Mouse (Mus musculus) CH12.LX (cell line): ENCODE measurements at regions not wholly inside any gene's neighbourhood (a gene's known extent, or its start where the extent isn't known, plus 50 kb on each side); places are given as distances from the start of the nearest gene placed in this dataset.

Source experiments
- DNase-seq: peaks from one replicate; pipeline ENCODE4 v3.0.0-alpha.2; 2013; ENCODE audit errors: extremely low read depth
- H3K27ac ChIP-seq: 2 replicates; pipeline ENCODE4 v1.5.1; 2012; ENCODE audit warnings: low read depth, mild to moderate bottlenecking, control low read depth, moderate library complexity; ENCODE audit not compliant: insufficient read depth
- H3K27me3 ChIP-seq: replicated peaks from 2 replicates; pipeline ENCODE3; 2012; ENCODE audit warnings: inconsistent platforms
- H3K36me3 ChIP-seq, 2 experiments: replicated peaks in 1 of 2; 2 replicates each; pipeline versions ENCODE3 to v1.6.1; 2012; ENCODE audit warnings: inconsistent platforms in 1 of 2, low read length in 1 of 2, mild to moderate bottlenecking in 1 of 2, mixed read lengths in 1 of 2, moderate library complexity in 1 of 2; ENCODE audit not compliant: control insufficient read depth in 1 of 2, insufficient read depth in 1 of 2
- H3K4me1 ChIP-seq, 2 experiments: 2 replicates each; pipeline ENCODE4 v1.6.1; 2012; ENCODE audit warnings: inconsistent platforms in 1 of 2, moderate library complexity in 1 of 2; ENCODE audit not compliant: insufficient read depth in 2 of 2, control insufficient read depth in 1 of 2
- H3K4me2 ChIP-seq: 2 replicates; pipeline ENCODE4 v1.6.1; 2012; ENCODE audit warnings: low read depth, mild to moderate bottlenecking, control low read depth; ENCODE audit not compliant: poor library complexity, insufficient read depth, severe bottlenecking
- H3K4me3 ChIP-seq, 3 experiments: fragments of 150-350 bp in 1 of 3; sonication (generic) in 1 of 3; replicated peaks in 1 of 3; 2 replicates each; pipeline versions ENCODE3 to v1.5.1; 2011 to 2012; ENCODE audit warnings: low read depth in 2 of 3, low read length in 2 of 3, mild to moderate bottlenecking in 2 of 3, moderate library complexity in 2 of 3, control low read depth in 1 of 3, improper control_type of control experiment in 1 of 3, inconsistent platforms in 1 of 3, mixed read lengths in 1 of 3; ENCODE audit not compliant: poor library complexity in 1 of 3
- H3K79me2 ChIP-seq: replicated peaks from 2 replicates; pipeline ENCODE4 v1.6.1; 2012; ENCODE audit warnings: mild to moderate bottlenecking, moderate library complexity; ENCODE audit not compliant: control insufficient read depth, poor library complexity, insufficient read depth, severe bottlenecking; ENCODE audit errors: extremely low read depth
- H3K9ac ChIP-seq: 2 replicates; pipeline ENCODE4 v1.6.1; 2012; ENCODE audit warnings: low read depth, mild to moderate bottlenecking, control low read depth, moderate library complexity; ENCODE audit not compliant: insufficient read depth
- H3K9me3 ChIP-seq: replicated peaks from 2 replicates; pipeline ENCODE3; 2012; ENCODE audit warnings: low read length, inconsistent platforms, mixed read lengths
- BHLHE40 ChIP-seq: IDR thresholded peaks from 2 replicates; pipeline ENCODE4 v1.6.1; 2011; ENCODE audit warnings: mild to moderate bottlenecking, low read depth, low read length, improper control_type of control experiment
- CHD1 ChIP-seq: IDR thresholded peaks from 2 replicates; pipeline ENCODE4 v1.6.1; 2012; ENCODE audit warnings: low read depth, low read length, improper control_type of control experiment, inconsistent platforms
- CHD2 ChIP-seq: IDR thresholded peaks from 2 replicates; pipeline ENCODE4 v1.6.1; 2011; ENCODE audit warnings: low read length, improper control_type of control experiment
- ELF1 ChIP-seq: IDR thresholded peaks from 2 replicates; pipeline ENCODE4 v1.6.1; 2014; ENCODE audit warnings: low read depth, mild to moderate bottlenecking, inconsistent platforms, low read length, improper control_type of control experiment
- ETS1 ChIP-seq: conservative IDR thresholded peaks from 2 replicates; pipeline ENCODE4 v1.6.1; 2012; ENCODE audit warnings: low read depth, mild to moderate bottlenecking, inconsistent platforms, low read length, improper control_type of control experiment, moderate library complexity
- HCFC1 ChIP-seq: IDR thresholded peaks from 2 replicates; pipeline ENCODE4 v1.6.1; 2012; ENCODE audit warnings: low read depth, mild to moderate bottlenecking, inconsistent platforms, low read length, improper control_type of control experiment
- KAT2A ChIP-seq: IDR thresholded peaks from 2 replicates; pipeline ENCODE4 v1.6.1; 2012; ENCODE audit warnings: low read length, improper control_type of control experiment, inconsistent platforms; ENCODE audit not compliant: insufficient replicate concordance
- MAX ChIP-seq: IDR thresholded peaks from 2 replicates; pipeline ENCODE4 v1.6.1; 2011; ENCODE audit warnings: low read length, improper control_type of control experiment
- MAZ ChIP-seq: IDR thresholded peaks from 2 replicates; pipeline ENCODE4 v1.6.1; 2012; ENCODE audit warnings: low read depth, mild to moderate bottlenecking, inconsistent platforms, low read length, improper control_type of control experiment, moderate library complexity
- MEF2A ChIP-seq: IDR thresholded peaks from 2 replicates; pipeline ENCODE4 v1.6.1; 2014; ENCODE audit warnings: low read depth, mild to moderate bottlenecking, inconsistent platforms, low read length, improper control_type of control experiment, borderline replicate concordance
- NELFE ChIP-seq: IDR thresholded peaks from 2 replicates; pipeline ENCODE4 v1.6.1; 2011; ENCODE audit warnings: low read depth, low read length, improper control_type of control experiment
- POLR2A ChIP-seq: IDR thresholded peaks from 2 replicates; pipeline ENCODE4 v1.6.1; 2011; ENCODE audit warnings: low read depth, mild to moderate bottlenecking, improper control_type of control experiment, low read length
- POLR2AphosphoS2 ChIP-seq: IDR thresholded peaks from 2 replicates; pipeline ENCODE4 v1.6.1; 2011; ENCODE audit warnings: low read depth, low read length, improper control_type of control experiment
- RAD21 ChIP-seq: IDR thresholded peaks from 2 replicates; pipeline ENCODE4 v1.6.1; 2011; ENCODE audit warnings: low read depth, mild to moderate bottlenecking, low read length, improper control_type of control experiment, moderate library complexity
- SMC3 ChIP-seq: IDR thresholded peaks from 2 replicates; pipeline ENCODE4 v1.6.1; 2011; ENCODE audit warnings: low read depth, low read length, improper control_type of control experiment
- TCF12 ChIP-seq: IDR thresholded peaks from 2 replicates; pipeline ENCODE4 v1.6.1; 2014; ENCODE audit warnings: low read depth, mild to moderate bottlenecking, inconsistent platforms, low read length, improper control_type of control experiment
- USF2 ChIP-seq: conservative IDR thresholded peaks from 2 replicates; pipeline ENCODE4 v1.6.1; 2011; ENCODE audit warnings: low read depth, low read length, improper control_type of control experiment
- ZC3H11A ChIP-seq: IDR thresholded peaks from 2 replicates; pipeline ENCODE4 v1.6.1; 2012; ENCODE audit warnings: low read depth, mild to moderate bottlenecking, inconsistent platforms, low read length, improper control_type of control experiment
- dilution Hi-C: fragments of 300-500 bp; cut with MboI; formaldehyde crosslinking; loops from 2 replicates; pipeline ENCODE4 v1.14.3; 2020; ENCODE audit warnings: low sequenced_read_pairs; ENCODE audit not compliant: extremely low pct_unique_long_range_greater_than_20kb, extremely low pct_ligation_motif_present
- in situ Hi-C: fragments of 300-500 bp; cut with MboI; formaldehyde crosslinking; loops from 3 replicates; pipeline ENCODE4 v1.14.3; 2019; ENCODE audit warnings: low sequenced_read_pairs, low pct_ligation_motif_present, low pct_unique_long_range_greater_than_20kb, mixed read lengths

GRCm38 (mm10) chr16:76837450-76837849 lies 176.1 kb upstream of the Usp25 start:
- Histone ChIP-seq H3K27me3 (no peaks in the 10 kb centered on the region), H3K27ac (no peak overlapping the region), H3K9me3 (peaks cover 53% of the 10 kb centered on the region), H3K79me2 (no peaks in the 10 kb centered on the region), H3K36me3 (no peaks in the 10 kb centered on the region), H3K4me3 (no peak overlapping the region), H3K9ac (no peak overlapping the region), H3K4me1 (no peaks in the 10 kb centered on the region), H3K4me2 (no peak overlapping the region)
- in situ Hi-C loops, result no loop called here
- no peak for TF ChIP-seq MEF2A
- TF ChIP-seq ZC3H11A, result no peak
- TF ChIP-seq BHLHE40, result no peak
- TF ChIP-seq POLR2A, result no peak
- no peak for TF ChIP-seq RAD21
- TF ChIP-seq MAZ, result no peak
- no peak for TF ChIP-seq USF2
- dilution Hi-C loops, result no loop called here
- no peak for DNase-seq

GRCm38 (mm10) chr16:76830371-76830770 lies 183.1 kb upstream of the Usp25 start:
- Histone ChIP-seq H3K9me3 (peaks cover 39% of the 10 kb centered on the region), H3K27me3 (no peaks in the 10 kb centered on the region), H3K4me1 (no peaks in the 10 kb centered on the region), H3K27ac (no peak overlapping the region), H3K4me3 (no peak overlapping the region), H3K9ac (no peak overlapping the region), H3K4me2 (no peak overlapping the region), H3K36me3 (no peaks in the 10 kb centered on the region), H3K79me2 (no peaks in the 10 kb centered on the region)
- TF ChIP-seq USF2 (no peak), MAZ (no peak), MAX (no peak), CHD2 (no peak), ELF1 (no peak), CHD1 (no peak), POLR2AphosphoS2 (no peak), RAD21 (no peak), ETS1 (no peak)
- dilution Hi-C loops, result no loop called here
- no peak for DNase-seq
- in situ Hi-C loops, result no loop called here

- in situ Hi-C loops, result no loop called here
- no peaks in the 10 kb centered on the region for H3K4me1 ChIP-seq
- no peaks in the 10 kb centered on the region for H3K79me2 ChIP-seq
- no peak overlapping the region for H3K4me3 ChIP-seq
- TF ChIP-seq SMC3 (no peak), CHD1 (no peak), TCF12 (no peak), NELFE (no peak), KAT2A (no peak), POLR2AphosphoS2 (no peak), CHD2 (no peak), HCFC1 (no peak)
- DNase-seq, result no peak
- no peak overlapping the region for H3K9ac ChIP-seq
- H3K4me2 ChIP-seq, result no peak overlapping the region
- no peaks in the 10 kb centered on the region for H3K36me3 ChIP-seq
- dilution Hi-C loops, result no loop called here
- no peak overlapping the region for H3K27ac ChIP-seq
- no peaks in the 10 kb centered on the region for H3K27me3 ChIP-seq
- peaks cover 43% of the 10 kb centered on the region for H3K9me3 ChIP-seq
These were observed 185.6 kb upstream of the Usp25 start for GRCm38 (mm10) chr16:76827674-76828441.
